Mouse (Mus musculus) intestine, embryonic 16.5 days (tissue): Measurements from ENCODE around the gene Ralgps1. TPM values are rescaled to one million over a fixed set of nuclear protein-coding genes. Genes with fewer than 3 reads are reported as not detected.

Experiments used
- ATAC-seq: fragments of 200-750 bp; cut with Nextera tagmentation; 2 replicates; pipeline ENCODE4 v1.8.0; 2017; ENCODE audit warnings: moderate TSS enrichment, moderate library complexity
- H3K27ac ChIP-seq: fragments of 300-500 bp; sonication (generic); 2 replicates; pipeline ENCODE4 v1.5.1; 2014; ENCODE audit warnings: mild to moderate bottlenecking, low read length
- H3K27me3 ChIP-seq: fragments of 300-500 bp; sonication (generic); replicated peaks from 2 replicates; pipeline ENCODE4 v1.6.1; 2014; ENCODE audit warnings: low read length, control low read depth, mixed read lengths; ENCODE audit not compliant: control insufficient read depth, insufficient read depth
- H3K36me3 ChIP-seq: fragments of 300-500 bp; sonication (generic); 2 replicates; pipeline ENCODE4 v1.6.1; 2014; ENCODE audit warnings: low read length, control low read depth; ENCODE audit not compliant: control insufficient read depth, insufficient read depth
- H3K4me1 ChIP-seq: fragments of 300-500 bp; sonication (generic); 2 replicates; pipeline ENCODE4 v1.6.1; 2014; ENCODE audit warnings: low read length, control low read depth, mixed read lengths; ENCODE audit not compliant: control insufficient read depth, insufficient read depth
- H3K4me2 ChIP-seq: fragments of 300-500 bp; sonication (generic); 2 replicates; pipeline ENCODE4 v1.6.1; 2014; ENCODE audit warnings: low read depth, low read length, control low read depth
- H3K4me3 ChIP-seq: fragments of 300-500 bp; sonication (generic); 2 replicates; pipeline ENCODE4 v1.5.1; 2014; ENCODE audit warnings: mild to moderate bottlenecking, low read length
- H3K9ac ChIP-seq: fragments of 300-500 bp; sonication (generic); 2 replicates; pipeline ENCODE4 v1.6.1; 2014; ENCODE audit warnings: low read depth, low read length
- H3K9me3 ChIP-seq: fragments of 300-500 bp; sonication (generic); 2 replicates; pipeline ENCODE4 v1.6.1; 2016; ENCODE audit warnings: low read length, control low read depth; ENCODE audit not compliant: control insufficient read depth
- WGBS: fragments of 180-500 bp; shearing (Covaris S2); extraction: QIAGEN DNeasy Blood & Tissue Kit; methylation state at CpG from one replicate; pipeline ENCODE4 v1.1.7; 2014; 5-methylcytosine and 5-hydroxymethylcytosine counted together
- polyA plus RNA-seq: library from polyadenylated mRNA; unstranded; fragments of >200 nt; fragmentation: Nextera tagmentation; extraction: Ambion mirVana; gene quantifications from 2 replicates; pipeline ENCODE4 v1.2.1, GENCODE M21; 2015

Ralgps1 gene
- polyA plus RNA-seq, 1 experiment from 2014 or later: 6.3 TPM

DNA sequence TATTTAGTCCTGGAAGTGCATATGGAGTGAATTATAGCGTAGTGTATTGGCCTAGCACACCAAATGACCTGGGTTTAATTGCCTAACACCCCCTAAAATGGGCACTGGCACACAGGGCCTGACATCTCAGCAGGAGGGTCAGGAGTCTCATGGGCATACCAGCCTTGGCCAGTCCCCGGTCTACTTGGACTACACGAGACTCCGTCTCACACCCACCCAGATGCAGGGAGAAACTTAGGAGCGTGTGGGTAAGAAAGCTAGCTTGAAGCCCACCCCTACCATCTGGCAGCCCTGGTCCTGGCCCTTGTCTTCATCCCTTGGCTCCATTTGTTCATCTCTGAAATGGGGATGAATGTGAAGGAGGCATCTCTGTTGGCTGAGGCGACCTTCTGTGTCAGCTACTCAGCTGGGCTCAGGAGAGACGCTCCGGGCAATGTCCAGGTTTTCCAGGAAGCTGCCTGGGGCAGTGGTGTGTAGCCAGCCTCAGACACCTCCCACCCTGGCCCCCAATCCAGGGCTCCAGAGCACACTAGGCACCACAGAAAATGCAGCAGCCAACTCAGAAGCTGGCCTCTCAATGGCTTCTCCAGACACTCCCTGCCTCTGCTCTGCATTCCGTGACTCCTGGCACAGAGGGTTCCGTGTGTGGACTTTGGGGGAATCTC, 150.5 kb downstream of the Ralgps1 start:
- Histone ChIP-seq H3K4me2 (no peak overlapping the region), H3K27me3 (no peaks in the 10 kb centered on the region), H3K9me3 (no peaks in the 10 kb centered on the region), H3K4me3 (no peak overlapping the region), H3K36me3 (no peaks in the 10 kb centered on the region), H3K4me1 (peaks cover 37% of the 10 kb centered on the region), H3K9ac (no peak overlapping the region), H3K27ac (no peak overlapping the region)
- WGBS: 90% methylated on average over 10 of the region's 10 CpGs
- no peak for ATAC-seq

DNA sequence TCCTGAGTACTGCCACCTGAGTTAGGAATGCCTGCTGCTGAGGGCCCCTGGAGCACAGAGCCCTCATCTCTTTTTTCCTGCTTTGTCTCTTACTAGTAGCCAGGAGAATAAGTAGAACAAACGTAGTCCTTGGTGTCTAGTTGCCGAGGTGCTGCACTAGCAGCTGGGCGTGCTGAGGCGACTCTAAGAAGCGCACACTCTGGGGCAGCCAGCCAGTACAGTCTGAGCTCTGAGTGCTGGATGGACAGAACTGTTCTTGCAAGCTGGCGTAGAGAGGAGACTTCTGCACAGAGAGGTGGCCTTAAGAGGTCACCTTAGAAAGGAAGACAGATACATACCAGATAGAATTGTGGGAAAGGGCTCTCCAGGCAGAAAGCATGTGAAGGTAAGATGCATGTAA, 151.0 kb downstream of the Ralgps1 start:
- ATAC-seq: no peak
- peaks cover 42% of the 10 kb centered on the region for H3K4me1 ChIP-seq
- 76% methylated on average over 6 of the region's 6 CpGs for WGBS

DNA sequence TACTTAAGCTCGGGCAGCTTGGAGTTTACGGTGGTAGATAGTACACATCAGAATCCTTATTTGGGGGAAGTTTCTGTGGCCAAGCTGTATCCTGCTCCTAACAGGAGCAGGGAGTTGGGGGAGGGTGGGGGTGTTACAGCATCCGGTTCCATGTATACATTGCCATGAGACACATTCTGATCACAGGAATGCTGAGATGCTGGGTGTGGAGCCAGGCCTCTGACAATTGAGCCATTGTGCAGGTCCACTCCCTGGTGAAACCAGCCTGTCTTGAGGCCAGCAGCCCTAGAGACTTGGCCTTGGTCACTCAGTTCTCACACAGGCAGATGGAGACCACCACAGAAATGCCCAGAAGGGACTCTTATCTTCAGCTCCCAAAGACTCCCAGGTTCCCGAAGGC, 151.6 kb downstream of the Ralgps1 start:
- ATAC-seq: no peak
- no peak overlapping the region; the same call in 1 of the 2 replicates for H3K9ac ChIP-seq
- no peaks in the 10 kb centered on the region for H3K27me3 ChIP-seq
- peaks cover 45% of the 10 kb centered on the region for H3K4me1 ChIP-seq
- H3K4me2 ChIP-seq: peak overlapping the region; percentile 33
- H3K27ac ChIP-seq: no peak overlapping the region; the same call in 1 of the 2 replicates
- no peaks in the 10 kb centered on the region for H3K36me3 ChIP-seq
- H3K4me3 ChIP-seq: no peak overlapping the region
- no peaks in the 10 kb centered on the region for H3K9me3 ChIP-seq
- WGBS: 58% methylated on average over 4 of the region's 4 CpGs

More for the DNA sequence above, 151.0 kb downstream of the Ralgps1 start:
- Histone ChIP-seq H3K27ac (no peak overlapping the region), H3K9ac (no peak overlapping the region), H3K9me3 (no peaks in the 10 kb centered on the region), H3K27me3 (no peaks in the 10 kb centered on the region), H3K4me2 (no peak overlapping the region), H3K4me3 (no peak overlapping the region), H3K36me3 (no peaks in the 10 kb centered on the region)

DNA sequence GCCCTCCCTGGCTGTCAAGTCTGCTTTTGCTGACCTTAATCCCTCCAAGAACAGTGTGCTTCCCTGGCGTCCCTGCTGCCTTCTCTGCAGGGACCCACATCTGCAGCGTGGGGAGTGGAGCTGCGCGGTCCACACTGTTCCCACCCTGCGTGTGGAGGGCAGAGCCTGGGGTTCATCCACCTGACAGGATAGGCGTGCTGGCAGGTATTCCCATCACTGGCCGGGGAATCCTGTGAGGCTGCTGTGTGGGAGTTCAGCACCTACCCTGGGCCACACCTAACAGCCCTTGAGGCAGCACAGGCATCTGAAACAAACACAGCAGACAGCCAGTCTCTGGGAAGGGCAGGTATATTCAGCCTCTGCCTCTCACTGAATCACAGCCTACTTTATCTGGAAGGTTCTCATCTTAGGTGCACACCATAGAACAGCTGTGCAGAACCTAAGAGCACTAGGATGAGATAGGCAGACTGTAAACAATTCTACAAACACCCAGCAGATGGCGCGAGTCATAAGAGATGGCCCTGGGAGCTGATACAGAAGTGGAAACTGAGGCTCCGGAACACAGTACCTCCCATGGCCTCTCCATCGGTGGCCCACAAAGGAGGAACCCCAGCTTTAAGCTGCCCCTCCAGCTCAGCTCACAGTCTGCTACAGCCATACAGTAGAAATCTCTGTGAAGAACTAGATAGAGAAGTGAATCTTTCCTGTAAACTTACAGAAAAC, 152.2 kb downstream of the Ralgps1 start:
- peaks cover 45% of the 10 kb centered on the region for H3K4me1 ChIP-seq
- no peaks in the 10 kb centered on the region for H3K36me3 ChIP-seq
- no peaks in the 10 kb centered on the region for H3K27me3 ChIP-seq
- peak overlapping the region; percentile 16; the same call in 1 of the 2 replicates for H3K4me3 ChIP-seq
- no peak overlapping the region; the same call in 1 of the 2 replicates for H3K27ac ChIP-seq
- WGBS: 67% methylated on average over 11 of the region's 11 CpGs
- no peak for ATAC-seq
- no peaks in the 10 kb centered on the region for H3K9me3 ChIP-seq
- peak overlapping the region; percentile 54 for H3K9ac ChIP-seq
- peak overlapping the region; percentile 33 for H3K4me2 ChIP-seq

DNA sequence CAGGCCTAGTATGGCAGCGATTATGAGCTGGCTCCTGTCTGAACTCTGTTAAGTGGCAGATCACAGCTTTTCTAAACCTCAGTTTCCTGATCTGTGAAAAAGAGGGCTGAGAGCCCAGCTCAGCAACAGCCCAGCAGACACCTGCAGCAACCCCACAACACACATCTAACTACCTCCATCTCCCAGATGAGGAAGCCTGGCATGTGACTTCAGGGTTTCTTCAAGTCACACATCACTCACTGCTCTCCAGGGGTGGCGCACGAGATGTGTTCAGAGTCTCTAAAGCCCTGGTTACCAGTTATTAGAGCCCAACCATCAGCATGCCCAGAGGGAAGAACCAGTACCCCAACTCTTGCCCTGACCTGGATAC, 153.9 kb downstream of the Ralgps1 start:
- no peak for ATAC-seq
- WGBS: 55% methylated on average over 3 of the region's 3 CpGs
- no peaks in the 10 kb centered on the region for H3K27me3 ChIP-seq
- peak overlapping the region; percentile 74 for H3K4me2 ChIP-seq
- peak overlapping the region; percentile 57 for H3K4me3 ChIP-seq
- H3K36me3 ChIP-seq: no peaks in the 10 kb centered on the region
- H3K4me1 ChIP-seq: peaks cover 45% of the 10 kb centered on the region
- H3K9me3 ChIP-seq: no peaks in the 10 kb centered on the region
- peak overlapping the region; percentile 74 for H3K9ac ChIP-seq
- peak overlapping the region; percentile 92; the same call in 1 of the 2 replicates for H3K27ac ChIP-seq

DNA sequence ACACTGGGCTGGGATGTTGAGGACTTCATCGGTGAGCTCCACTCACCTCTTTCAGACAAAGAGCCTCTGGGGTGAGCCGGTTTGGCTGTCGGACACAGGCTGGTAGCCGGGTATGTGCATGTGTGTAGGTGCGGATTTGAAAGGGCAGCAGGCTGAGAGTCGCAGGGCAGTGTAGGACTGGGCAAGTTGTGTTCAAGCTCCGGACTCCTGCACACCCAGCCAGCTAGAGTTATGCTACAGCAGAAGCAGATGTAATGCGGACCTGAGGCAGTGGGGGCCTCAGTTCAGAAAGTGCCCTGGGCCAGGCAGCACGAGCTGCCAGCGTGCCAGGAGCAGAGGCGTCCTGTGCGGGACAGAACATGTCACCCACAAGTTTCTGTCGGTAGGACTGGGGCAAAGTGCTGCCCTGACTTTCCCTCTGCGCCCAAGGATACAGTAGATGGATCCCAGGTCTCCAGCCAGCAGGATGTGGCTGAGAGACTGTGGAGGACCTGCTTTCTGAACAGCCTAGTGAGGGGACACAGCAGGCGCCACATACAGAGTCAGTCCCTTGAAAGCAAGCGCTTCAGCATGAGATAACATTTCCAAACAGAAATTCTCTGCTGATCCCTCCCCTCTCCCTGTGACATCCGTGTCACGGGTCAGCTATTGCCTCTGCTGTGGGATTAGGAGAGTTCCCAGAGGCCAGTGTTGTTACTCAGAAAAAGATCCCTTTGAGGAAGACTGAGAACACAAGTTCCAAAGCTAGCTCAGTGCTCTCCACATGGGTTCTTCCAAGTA, 154.5 kb downstream of the Ralgps1 start:
- WGBS: 18% methylated on average over 18 of the region's 18 CpGs
- ATAC-seq: 0 out of 2 replicates have a peak, but pooled peaks have one; percentile 2

DNA sequence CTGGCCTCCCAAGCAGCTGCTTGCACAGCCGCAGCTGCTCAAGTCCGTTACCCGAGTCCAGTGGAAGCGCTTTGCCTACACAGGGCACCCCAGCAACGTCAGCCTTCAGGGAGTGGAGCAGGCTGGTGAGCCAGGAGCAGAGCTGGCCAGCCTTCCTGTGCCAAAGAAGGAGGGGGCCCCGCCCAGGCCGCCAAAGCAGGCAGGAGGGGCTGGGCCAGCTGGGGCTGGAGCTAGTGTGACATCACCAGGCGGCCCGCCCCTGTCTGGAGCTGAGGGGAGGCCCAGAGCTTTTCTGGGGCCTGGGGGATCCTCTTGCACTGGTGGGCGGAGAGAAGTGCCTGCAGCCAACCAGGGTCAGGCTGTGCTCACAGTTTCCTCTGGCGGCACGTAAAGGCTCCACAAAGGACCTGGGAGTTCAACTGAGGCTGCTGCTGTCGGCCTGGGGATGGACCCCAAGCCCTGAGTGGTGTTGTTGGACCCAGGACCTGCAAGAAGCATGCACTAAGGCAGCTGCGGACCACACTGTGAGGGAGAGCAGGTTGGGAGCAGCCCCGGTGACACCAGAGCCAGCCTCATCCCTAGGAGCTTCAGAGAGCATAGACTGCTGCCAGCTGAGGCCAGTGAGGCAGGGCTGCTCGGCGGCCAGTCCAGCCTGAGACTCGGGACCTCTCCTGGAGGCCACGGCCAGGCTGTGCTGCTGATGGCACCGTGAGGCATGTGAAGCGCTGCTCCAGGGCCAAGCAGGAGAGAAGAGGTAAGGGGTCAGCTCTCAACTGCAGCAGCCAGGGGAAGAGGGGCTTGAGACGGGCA, 155.4 kb downstream of the Ralgps1 start, which contains the start of gene Angptl2:
TSS of gene Angptl2 (plus strand) at position 370 of the 810 bp plus-strand sequence.
- peak within 1 kb of the TSS; percentile 74 for H3K9ac ChIP-seq
- H3K27me3 ChIP-seq: no peaks in the 10 kb centered on the region
- H3K9me3 ChIP-seq: no peaks in the 10 kb centered on the region
- 4% methylated on average over 22 of the region's 22 CpGs for WGBS
- H3K36me3 ChIP-seq: no peaks in the 10 kb centered on the region
- peak within 1 kb of the TSS; percentile 92 for H3K27ac ChIP-seq
- H3K4me3 ChIP-seq: peak within 1 kb of the TSS; percentile 57
- peaks cover 45% of the 10 kb centered on the region for H3K4me1 ChIP-seq
- peak; percentile 95 for ATAC-seq
- H3K4me2 ChIP-seq: peak within 1 kb of the TSS; percentile 74

More for the DNA sequence above, 154.5 kb downstream of the Ralgps1 start:
- no peaks in the 10 kb centered on the region for H3K36me3 ChIP-seq
- peak overlapping the region; percentile 74 for H3K9ac ChIP-seq
- peak overlapping the region; percentile 74 for H3K4me2 ChIP-seq
- no peaks in the 10 kb centered on the region for H3K27me3 ChIP-seq
- H3K4me1 ChIP-seq: peaks cover 45% of the 10 kb centered on the region
- peak overlapping the region; percentile 92 for H3K27ac ChIP-seq
- no peaks in the 10 kb centered on the region for H3K9me3 ChIP-seq
- H3K4me3 ChIP-seq: peak overlapping the region; percentile 57

DNA sequence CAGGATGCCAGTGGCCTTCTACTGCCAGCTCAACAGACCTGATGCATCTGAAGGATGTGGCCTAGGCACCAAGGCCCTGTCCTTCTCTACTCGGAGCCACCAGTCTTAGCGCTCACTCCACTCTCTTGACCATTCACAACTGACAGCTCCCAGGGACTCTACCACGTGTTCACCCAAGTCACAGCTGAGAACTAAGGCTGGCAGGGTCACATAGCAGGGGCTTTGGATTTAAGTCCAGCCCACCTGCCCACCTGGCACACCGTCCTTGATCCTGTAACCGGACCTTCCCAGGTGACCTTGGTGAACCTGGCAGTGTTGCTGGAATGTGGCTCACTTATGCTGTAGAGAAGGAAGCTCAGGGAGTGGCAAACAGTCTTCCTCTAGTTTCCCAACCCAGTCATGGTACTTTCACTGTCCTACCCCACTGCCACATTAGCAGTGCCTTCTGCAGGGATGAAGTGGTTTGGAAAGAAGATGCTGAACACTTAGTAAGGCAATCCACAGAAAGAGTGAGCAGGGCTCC, 156.0 kb downstream of the Ralgps1 start:
- no peak for ATAC-seq
- peak overlapping the region; percentile 74 for H3K9ac ChIP-seq
- H3K27me3 ChIP-seq: no peaks in the 10 kb centered on the region
- H3K4me2 ChIP-seq: peak overlapping the region; percentile 74
- no peaks in the 10 kb centered on the region for H3K36me3 ChIP-seq
- 60% methylated on average over 5 of the region's 5 CpGs for WGBS
- peaks cover 45% of the 10 kb centered on the region for H3K4me1 ChIP-seq
- peak overlapping the region; percentile 57 for H3K4me3 ChIP-seq
- no peaks in the 10 kb centered on the region for H3K9me3 ChIP-seq
- peak overlapping the region; percentile 92 for H3K27ac ChIP-seq
